Mouse (Mus musculus) liver, adult 2 months (tissue): ENCODE measurements around the gene Prkd2.

ENCODE experiments used
- CTCF ChIP-seq: fragments of 200-500 bp; IDR thresholded peaks from 2 replicates; pipeline ENCODE4 v1.5.1; 2011; ENCODE audit warnings: low read depth, low read length, control low read depth
- POLR2A ChIP-seq: fragments of 200-500 bp; IDR thresholded peaks from 2 replicates; pipeline ENCODE4 v1.6.1; 2011; ENCODE audit warnings: low read length, control low read depth; ENCODE audit not compliant: insufficient read depth; ENCODE audit errors: extremely low read depth

DNA sequence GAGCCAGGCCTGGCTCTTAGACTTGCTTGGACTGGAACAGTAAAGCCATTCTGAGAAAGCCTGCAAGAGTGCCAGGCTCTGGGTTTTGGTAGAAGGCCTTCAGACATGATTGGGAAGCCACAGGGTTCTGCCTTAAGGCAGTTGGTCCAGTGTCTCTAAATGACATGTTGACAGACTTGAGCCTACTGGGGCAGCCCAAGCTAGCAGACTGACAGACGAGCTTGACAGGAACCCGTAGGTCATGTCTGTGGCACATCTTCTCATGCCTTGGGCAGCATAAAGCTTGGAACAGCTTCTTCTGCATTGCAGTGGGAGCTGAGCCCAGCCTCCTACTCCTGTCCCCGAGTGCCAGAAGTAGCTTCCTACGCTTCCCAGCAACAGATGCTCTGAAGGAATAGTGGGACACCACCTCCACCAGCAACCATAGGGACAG lies 21.0 kb upstream of the Prkd2 start:
- TF ChIP-seq CTCF = no peak
- no peak for TF ChIP-seq POLR2A
